Mouse (Mus musculus): Measurements from ENCODE around the gene Fbln2.

DNA sequence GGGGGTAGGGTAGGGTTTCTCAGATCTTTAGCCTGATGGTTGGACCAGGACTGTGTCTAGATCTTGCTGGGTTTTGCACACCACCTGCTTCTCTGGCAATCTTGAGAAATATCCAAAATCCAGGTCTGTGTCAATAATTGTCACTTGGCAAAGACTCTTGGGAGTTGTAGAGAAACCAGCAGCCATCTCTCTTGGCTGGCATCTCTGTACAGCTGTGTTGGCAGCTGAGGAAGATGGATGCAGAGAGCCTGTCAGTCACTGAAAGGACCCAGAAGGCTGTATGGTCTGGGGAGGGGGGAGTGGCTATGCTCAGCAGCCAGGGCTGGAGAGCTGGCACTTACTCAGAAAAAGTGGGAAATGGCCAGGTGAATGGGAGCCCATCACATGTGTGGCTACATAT lies 7.8 kb downstream of the Fbln2 start:
- no peak for TF ChIP-seq GATA2 (IDR thresholded peaks at IDR 0.05; ENCODE audit: borderline replicate concordance, low read depth, low read length)
- no peak for TF ChIP-seq GATA1 (IDR thresholded peaks at IDR 0.05; ENCODE audit: borderline replicate concordance, low read length)
- TF ChIP-seq CTCF (IDR thresholded peaks at IDR 0.05; ENCODE audit: low read depth, low read length), result no peak
- TF ChIP-seq POLR2AphosphoS5 (IDR thresholded peaks at IDR 0.05; ENCODE audit: insufficient replicate concordance, low read depth, low read length), result no peak
